Mouse (Mus musculus): ENCODE measurements around the gene Zc3h7b.

GRCm38 (mm10) chr15:81836966-81837920 is 92.4 kb downstream of the Zc3h7b start:
- TF ChIP-seq POLR2A (IDR thresholded peaks at IDR 0.05; ENCODE audit: low read depth, low read length), result no peak
- TF ChIP-seq CTCF (IDR thresholded peaks at IDR 0.05; ENCODE audit: extremely low read depth, insufficient read length, insufficient replicate concordance, low read depth, low read length), result no peak
